Mouse (Mus musculus) heart, adult 2 months (tissue): ENCODE measurements around the gene Glrx3.

ENCODE experiments used
- CTCF ChIP-seq: fragments of 200-600 bp; IDR thresholded peaks from 2 replicates; pipeline ENCODE4 v1.8.1; 2022; ENCODE audit warnings: antibody characterized with exemption, mild to moderate bottlenecking, moderate library complexity
- EP300 ChIP-seq: fragments of 200-500 bp; IDR thresholded peaks from 2 replicates; pipeline ENCODE4 v1.6.1; 2011; ENCODE audit warnings: low read depth, low read length, control low read depth; ENCODE audit not compliant: insufficient read depth
- POLR2A ChIP-seq: fragments of 200-500 bp; IDR thresholded peaks from 2 replicates; pipeline ENCODE4 v1.6.1; 2011; ENCODE audit warnings: mild to moderate bottlenecking, low read depth, low read length, control low read depth; ENCODE audit not compliant: insufficient read depth

- no peak for TF ChIP-seq POLR2A
- TF ChIP-seq EP300: no peak
- no peak for TF ChIP-seq CTCF
Observed at GRCm38 (mm10) chr7:137421236-137421635, 16.2 kb upstream of the Glrx3 start.
